Mouse (Mus musculus) urinary bladder, postnatal 14 days (tissue): ENCODE measurements around the gene Magi2.

Experiments
- DNase-seq: peaks from one replicate; pipeline ENCODE4 v3.0.0; 2021; ENCODE audit warnings: low spot score

Magi2 gene

DNA sequence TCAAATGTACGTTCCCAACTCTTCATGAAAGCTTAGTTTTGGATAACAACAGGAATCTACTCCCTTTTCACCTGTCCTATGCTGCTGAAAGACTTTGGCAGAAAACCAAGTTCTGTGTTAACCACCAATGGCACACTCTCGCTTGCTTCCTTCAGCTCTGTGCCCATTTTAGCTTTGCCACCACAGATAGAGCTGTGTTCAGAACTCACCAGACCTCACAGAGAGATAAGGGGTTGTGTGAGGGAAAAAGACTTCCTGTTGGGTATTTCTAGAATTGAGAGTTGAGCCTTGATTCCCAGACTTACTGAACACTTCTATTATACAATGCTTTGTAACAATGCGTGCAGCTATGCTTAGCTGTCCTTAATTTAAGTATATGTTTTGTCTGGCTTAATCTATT is 705.3 kb downstream of the Magi2 start:
- no peak for DNase-seq

DNA sequence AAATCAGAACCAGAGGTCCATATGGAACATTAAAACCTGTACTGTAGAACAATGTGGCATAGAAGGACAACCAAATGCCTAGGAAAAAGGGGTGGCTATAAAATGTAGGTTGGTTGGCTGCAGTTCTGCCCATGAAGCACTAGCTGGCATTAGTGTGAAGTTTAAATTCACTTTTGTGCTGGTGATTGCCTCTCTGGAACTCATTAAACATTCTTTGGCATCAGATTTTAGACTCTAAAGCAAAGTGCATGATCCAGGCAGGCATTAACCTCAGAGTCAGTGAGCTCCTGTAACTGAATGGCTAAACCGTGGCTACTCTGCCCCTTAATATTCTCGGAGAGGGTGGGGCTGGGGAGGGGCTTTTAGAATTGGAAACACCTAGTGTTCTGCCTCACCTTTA is 706.4 kb downstream of the Magi2 start:
- no peak for DNase-seq

DNA sequence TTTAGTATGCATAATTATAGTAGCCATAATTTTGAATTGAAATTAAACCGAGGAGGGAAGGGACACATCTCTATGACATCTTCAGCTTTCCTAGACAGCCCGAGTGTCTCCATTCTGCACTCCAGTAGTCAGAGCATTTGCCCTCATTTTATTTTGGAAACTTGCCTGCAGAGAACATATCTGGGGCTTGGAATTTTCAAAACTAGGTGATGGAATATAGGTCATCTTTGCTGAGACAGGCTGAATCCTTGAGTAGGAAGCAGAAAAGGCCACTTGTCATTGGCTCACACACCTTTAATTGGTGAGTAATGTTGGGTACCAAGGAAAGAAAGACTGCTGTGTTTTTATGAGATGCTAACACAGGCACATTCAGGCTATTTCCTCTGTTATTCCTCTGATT is 724.3 kb downstream of the Magi2 start:
- no peak for DNase-seq

DNA sequence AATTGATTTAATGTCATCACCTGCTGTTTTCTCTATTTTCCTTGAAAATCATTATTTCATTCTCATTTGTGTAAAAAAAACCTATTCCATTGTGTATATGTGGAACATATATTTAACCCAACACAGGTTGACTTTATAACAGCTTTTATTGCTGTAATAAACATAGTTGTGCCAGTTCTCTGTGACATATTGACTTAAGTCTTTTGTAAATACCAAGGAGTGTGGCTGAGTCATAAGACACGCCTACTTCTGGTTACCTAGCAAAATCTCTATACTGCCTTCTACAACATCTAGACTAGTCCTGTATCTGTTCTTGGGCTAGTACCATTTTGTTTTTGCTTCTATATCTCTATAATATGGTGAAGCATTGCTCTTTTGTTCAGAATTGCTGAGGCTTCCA is 737.3 kb downstream of the Magi2 start:
- DNase-seq: no peak

DNA sequence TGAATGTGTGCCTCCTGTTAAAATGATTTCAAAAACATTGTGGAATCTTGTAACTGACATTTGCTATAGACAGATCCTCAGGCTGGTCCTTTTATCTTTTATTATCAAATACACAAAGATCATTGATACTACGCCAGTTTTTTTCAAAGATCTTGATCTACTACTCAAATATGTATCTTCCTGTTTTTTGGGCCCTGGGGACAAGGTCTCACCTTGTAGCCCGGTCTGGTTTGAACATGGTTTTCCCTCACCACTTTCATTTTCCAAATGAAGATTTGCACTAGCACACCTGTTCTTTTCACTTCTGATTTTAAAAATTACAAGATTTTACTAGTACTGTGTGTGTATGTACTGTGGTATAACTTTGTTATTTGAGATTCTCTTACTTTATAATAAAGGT is 745.9 kb downstream of the Magi2 start:
- DNase-seq: no peak

DNA sequence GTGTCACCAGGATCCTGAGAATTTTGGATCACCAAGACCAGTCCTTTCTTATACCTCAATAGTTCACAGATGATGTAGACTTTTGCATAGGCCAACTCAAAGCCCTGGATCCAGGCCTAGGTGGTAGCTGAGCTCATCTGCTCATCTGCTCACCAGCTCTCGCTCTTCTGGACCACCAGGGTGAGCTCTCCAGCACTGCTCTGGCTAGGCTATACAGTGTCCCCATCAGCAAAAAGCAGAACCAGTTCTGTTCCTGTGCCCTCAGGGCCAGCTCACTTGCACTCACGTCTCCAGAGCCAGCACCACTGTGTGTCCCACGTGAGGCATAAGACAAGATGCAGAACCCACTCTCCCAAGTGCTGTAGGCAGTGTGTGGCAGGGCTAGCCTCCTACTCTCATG is 747.0 kb downstream of the Magi2 start:
- no peak for DNase-seq

DNA sequence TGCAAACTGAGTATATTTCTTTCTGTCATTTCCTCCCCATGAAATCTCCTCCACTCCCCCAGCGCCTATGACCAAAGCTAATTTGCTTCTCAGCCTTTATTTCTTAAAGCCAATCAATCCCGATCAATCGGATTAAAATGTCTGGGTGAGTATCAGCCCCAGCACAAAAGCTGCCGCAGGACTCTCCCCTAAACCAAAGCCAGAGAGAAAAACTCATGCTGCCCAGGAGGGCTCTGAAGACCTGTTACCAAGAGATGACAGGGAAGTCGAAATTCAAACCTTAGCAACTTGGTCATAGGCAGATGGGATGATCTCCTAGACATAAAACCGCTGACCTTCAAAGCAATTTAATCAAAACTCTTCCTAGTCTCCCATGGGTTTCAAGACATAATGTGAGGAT is 754.7 kb downstream of the Magi2 start:
- no peak for DNase-seq

DNA sequence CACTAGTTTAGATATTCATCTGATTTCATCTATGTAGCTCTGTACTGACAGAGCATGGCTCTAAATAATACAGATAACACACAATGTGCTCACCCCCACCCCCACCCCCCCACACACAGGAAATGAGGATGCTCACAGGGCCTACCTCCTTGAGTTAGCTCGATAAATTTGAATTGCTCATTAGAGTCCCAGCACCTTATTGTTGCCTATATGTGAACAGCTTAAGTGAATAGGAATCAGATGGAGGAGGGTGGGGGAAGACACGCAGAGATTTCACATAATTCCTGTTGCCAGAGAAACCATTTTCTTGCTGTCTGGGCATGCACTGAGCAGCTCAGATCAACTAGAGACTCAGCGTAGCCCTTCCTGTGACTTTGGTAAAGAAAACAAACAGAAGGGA is 755.2 kb downstream of the Magi2 start:
- no peak for DNase-seq

DNA sequence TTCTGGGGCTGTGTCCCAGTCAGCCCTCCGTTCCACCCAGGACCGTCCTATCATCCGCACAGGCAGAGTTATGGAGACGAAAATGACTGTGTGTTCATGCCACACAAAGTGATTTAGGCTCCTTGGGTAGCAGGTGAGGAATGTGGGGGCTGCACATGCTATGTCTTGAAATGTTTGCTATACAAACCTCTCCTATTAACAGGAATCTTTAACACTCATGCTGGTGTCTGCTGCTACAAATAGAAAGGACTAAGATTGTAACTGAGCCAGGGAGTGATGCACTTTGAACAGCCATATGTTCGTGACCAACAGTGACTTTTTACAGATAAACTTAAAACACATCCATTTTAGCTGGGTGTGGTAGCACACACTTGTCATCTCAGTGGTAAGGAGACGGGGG is 772.6 kb downstream of the Magi2 start:
- no peak for DNase-seq

DNA sequence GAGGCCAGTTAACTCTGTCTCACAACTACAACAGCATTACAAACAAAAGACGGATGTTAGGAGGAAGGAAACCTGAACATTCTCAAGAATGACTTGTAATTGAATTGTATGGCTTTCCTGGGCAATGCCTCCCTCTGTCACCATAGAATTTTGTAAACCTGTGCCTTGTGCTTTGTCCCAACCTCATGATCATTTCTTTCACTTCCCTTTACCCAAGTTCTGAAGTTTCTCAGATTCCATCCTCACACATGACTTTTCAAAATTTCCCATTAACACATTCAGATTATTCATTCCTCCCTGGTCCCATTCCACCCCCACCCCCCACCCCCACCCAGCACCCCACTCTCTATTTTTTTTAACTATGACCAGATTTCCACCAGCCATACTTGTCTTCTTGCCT is 773.1 kb downstream of the Magi2 start:
- DNase-seq: no peak

DNA sequence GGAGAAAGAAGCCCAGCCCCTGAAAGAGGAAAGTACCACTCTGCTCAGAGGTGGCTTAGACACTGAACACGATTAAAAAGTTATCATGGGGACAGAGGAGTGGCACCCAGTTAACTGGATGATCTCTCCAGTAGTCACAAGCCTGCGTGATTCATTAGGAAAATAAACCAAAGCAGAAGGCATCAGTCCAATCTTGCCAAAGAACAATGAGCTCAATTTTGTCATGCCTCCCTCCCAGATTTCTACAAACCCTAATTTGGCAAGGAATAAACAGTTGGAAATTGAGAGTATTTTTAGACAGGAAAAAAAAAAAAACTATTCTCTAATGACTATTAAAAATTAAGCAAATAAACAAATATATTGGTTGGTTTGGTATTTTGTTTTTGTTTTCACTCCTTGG is 779.8 kb downstream of the Magi2 start:
- DNase-seq: no peak

DNA sequence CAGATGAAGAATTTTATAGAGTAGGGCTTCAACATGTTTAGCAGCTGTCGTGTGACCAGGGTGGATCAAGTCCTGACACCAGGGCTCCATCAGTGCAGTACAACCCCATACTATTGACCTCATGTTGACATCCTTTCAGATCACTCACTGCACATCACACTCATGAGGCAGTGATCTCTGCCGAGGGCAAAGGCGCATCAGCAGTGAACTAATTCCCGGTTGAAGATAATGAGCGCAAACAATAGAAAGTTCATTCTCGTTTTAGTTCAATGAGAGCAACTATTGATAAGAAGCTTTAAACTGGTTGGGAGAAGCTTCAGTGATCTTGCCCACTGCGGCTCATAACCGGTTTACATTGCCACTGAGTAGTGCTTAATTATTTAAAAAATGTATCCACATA is 780.4 kb downstream of the Magi2 start:
- no peak for DNase-seq

DNA sequence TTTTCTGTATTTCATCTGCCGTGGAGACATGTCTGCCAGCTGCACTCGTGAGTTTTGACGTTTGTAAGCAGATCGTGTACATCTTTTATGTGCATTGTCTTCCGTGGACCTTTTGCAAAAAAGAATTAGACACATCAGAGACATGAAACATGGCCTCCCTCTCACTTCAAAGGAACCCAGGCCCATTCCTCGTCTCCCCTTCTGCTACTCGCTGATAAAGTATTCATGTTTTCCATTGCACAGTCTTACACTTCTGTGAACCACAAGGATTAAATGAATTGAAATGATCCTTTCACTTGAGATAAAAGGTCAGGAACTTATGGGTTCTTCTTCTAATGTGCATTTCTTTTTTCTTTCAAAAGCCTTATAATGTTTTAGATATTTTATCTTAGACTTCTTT is 783.4 kb downstream of the Magi2 start:
- DNase-seq: no peak

DNA sequence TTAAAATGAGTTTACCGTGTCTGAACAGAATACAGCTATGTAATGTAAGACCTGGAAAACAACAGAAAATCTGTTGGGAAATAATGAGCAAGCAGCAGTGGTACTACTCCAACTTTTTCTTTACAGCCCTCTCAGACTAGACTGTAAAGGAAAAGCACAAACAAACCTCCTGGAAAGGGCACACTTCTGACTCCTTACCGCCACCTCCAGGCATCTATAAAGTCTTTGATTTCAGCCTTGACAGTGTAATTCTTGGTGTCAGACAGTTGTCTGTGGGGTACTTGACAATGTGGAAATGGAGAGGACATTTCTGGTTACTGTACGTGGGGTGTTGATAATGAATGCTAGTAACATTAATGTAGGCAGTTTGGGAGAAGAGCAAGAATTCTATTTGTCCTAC is 791.2 kb downstream of the Magi2 start:
- DNase-seq: no peak

DNA sequence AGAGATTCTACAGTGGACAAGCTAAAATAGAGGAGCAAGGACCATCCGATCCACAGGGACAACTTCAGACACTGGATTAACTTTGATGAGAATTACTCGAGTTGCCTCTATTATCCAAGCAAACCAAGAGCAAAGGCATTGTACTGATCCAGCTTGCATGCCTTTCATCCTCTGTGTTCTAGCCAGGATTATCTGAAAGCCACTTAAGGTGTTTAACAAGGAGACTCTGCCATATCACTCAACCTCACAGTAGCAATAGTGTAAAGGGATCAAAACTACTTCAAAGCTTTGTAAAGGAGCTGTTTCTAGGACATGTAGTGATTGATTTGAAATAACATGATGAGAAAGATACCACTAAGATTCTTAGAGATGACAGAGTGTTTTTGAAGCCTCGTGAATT is 819.8 kb downstream of the Magi2 start:
- no peak for DNase-seq

DNA sequence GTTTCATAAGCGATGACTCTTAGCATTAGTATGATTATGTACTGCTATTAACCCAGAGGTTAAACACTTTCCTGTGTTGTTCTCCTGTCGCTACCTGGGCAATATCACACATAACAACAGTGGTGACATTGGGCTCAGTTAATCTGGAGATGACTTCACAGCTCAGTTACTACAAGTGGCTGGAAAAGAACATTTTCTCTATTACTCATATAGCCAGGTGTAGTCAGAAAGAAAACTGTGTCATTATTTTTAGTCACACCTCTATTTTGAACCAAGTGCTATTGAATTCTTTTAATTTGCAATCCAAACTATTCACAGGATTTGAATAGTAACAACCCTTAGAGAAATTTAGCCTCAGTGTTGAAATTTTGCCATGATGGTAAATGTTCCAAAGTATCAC is 821.5 kb downstream of the Magi2 start:
- DNase-seq: no peak

DNA sequence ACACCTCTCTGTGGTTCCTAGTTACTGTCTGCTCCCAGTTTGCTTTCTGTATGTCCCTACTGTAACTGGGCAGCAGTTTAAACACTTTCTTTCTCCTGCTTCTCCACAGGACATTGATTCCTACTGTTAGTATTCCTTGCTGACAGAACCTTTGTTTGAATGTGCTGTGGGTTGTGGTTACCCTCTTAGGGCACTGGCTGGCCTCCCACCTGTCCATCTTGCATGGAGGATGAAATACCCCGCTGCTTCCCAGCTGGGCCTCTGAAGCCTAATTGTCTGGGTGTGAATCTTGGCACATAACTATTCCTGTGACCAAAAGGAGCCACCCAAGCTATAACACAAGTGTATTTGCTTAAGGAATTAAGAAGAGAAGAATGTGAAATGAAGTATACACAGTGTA is 823.4 kb downstream of the Magi2 start:
- no peak for DNase-seq

DNA sequence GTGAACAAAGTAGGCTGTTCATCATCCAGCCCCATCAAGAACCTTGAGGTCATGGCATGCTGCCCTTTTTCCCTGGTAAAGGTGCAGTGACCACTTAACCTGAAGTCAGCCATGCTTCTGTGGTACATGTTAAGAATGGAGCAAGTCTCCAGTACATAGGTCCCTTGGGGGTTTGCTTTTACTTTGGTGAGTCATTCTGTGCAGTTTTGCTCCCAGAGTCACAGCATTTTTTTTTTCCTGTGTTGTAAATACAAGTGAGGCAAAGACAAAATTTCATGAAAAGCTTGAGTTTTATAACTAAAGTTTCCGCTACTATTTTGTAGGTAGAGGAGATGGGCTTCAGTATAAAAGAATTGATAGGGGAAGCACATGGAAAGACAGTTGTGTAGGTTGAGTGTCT is 828.2 kb downstream of the Magi2 start:
- DNase-seq: no peak

DNA sequence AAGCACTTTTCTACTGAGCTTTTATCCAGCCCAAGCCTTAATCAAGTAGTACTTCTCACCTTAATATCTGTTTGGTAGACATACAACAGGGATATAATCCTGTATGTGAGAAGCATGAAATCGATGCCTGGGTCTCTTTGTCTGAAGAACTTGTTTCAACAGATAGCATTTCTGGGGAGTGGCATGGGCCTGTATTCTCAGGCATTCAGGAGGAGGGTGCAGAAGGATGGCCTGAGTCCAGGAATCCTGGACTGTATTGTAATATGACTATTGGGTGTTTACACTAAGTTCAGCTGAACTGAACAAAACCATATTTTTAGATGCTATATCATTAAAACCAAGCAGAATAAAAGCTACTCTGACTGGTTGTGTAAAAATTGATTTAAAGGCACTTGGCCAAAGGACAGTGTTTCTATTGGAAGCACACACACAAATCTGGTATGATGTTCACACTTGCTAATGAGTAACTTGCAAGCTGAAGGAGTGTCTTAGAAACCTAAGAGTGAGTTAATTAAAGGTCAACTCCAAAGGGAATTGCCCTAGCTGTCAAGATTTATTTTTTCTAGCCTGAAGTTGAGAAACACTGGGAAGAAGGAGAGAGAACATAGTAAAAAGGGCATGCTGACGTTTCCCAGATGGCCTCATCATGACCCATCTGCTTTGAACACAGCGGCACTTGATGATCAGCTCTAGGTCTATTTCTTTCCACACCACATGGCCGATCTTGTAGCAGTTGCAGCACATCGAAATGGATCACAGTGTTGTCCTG is 829.4 kb downstream of the Magi2 start:
- no peak for DNase-seq

DNA sequence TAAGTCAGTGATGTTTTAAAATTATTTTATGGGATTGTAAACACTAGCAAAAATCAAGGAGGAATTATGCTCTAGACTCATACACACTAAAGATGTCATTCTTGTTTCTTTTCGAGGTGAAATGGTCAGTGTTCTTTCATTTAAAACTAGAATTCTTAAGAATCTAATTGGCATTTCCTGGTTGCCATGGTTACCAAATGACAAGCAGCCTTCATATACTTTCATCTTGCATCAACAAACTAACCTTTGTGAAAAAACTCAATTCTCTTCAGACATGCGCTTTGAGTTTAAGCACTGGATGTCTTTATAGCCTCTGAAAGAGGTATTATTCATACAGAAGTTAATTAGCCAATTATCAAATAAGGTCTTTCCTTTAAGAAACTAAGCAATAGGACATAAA is 830.0 kb downstream of the Magi2 start:
- no peak for DNase-seq

DNA sequence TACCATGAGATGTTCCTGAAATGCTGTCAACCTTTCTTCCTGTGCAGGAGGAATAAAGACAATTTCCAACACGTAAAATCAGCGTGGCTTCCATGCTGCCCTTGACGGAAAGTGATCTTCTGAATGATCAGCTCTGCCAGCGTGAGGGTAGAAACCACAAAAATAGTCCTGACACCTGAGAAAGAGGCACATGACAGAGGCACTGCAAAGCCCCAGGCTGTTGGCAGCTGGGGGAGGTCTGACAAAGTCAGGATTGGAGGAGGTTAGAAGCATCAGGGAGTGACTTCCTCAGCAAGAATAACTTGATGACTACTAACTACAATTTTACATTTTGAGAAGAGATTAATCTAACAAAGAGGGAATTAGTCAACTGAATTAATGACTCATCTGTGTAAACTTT is 835.2 kb downstream of the Magi2 start:
- DNase-seq: no peak

DNA sequence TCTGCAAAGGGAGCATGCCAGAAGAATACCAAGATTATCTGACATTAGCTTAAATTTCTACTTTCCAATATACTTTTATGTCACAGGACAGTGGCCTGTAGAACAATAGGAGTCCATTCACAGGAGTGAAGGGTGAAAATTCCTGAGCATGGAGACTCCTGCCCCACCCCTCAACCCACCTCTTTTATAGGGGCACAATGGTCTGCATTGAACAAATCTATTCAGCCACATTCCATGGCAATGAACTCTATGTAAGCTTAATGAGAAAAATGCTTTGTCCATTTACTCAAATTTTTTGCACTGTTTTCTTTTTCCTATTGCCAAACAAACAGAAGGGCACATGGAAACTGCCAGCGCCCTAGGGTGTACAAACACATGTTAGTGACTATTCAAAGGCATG is 838.2 kb downstream of the Magi2 start:
- DNase-seq: no peak

DNA sequence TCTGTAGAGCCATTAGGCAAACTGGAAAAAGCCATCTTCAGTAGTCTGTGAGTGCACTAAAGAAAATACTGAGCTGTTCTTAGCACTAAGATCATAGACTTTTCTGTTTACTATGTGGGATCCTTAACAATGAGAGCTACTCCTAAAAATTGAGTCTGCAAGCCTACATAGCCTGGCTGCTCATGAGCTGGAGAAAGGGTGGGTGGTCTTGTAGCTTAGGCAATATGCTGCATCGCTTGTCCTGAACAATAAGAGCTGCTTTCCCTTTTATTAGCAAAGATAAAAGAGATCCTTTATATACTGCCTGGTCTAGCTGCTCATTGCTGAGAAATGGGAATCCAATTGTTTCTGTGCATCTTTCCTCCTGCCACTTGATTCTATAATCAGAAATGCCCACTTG is 841.7 kb downstream of the Magi2 start:
- no peak for DNase-seq

DNA sequence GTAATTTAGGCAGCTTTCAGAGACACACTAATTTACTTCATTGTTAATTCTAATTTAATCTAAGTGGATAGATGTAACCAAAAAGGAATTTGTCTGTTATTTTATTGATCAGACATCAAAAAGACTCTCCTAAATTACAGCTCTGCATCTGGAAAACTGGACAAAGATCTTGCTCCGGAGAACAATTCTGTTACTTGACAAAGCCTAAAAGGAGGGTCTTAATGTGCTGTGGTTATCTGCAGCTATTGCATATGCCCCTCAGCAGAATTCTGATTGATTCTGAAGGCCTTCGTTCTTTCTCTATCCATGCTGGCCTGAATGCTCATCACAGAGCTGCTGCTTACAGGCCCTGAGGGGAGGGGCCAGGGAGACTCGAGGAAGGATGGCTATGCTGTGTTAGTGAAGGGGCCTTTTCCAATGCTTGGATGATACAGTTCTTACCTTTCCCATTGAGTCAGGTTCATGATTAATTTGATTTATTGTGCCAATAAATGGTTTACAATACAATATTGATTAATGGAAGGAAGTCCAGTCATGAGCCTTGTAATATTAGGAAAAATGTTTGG is 842.2 kb downstream of the Magi2 start:
- no peak for DNase-seq
